Mouse (Mus musculus): Measurements from ENCODE around the gene Ppp1r21. TPM values are rescaled to one million over a fixed set of nuclear protein-coding genes. Genes with fewer than 3 reads are reported as not detected.

Ppp1r21 gene
- total RNA-seq, 1 experiment: 24.8 TPM

GRCm38 (mm10) chr17:88625931-88626330 is 96.0 kb downstream of the Ppp1r21 start:
- DNase-seq (ENCODE audit: low read depth, low spot score): no peak
- TF ChIP-seq ZC3H11A (IDR thresholded peaks at IDR 0.05; ENCODE audit: borderline replicate concordance, low read depth, low read length) (no peak), MAFK (IDR thresholded peaks at IDR 0.05; ENCODE audit: insufficient read depth, low read depth, low read length) (no peak), HCFC1 (IDR thresholded peaks at IDR 0.05; ENCODE audit: borderline replicate concordance, insufficient read depth, low read length) (no peak), ZNF384 (IDR thresholded peaks at IDR 0.05; ENCODE audit: low read depth, low read length) (no peak), CHD2 (IDR thresholded peaks at IDR 0.05; ENCODE audit: low read depth, low read length) (no peak)
- Histone ChIP-seq H3K4me3 (ENCODE audit: insufficient read depth in 1 of 2, low read depth in 1 of 2, low read length in 2 of 2, poor library complexity in 1 of 2, severe bottlenecking in 1 of 2) (peak overlapping the region; percentile 68 to 69; a peak in 3 of 4 replicates), H3K27ac (ENCODE audit: insufficient read depth, low read depth, low read length, poor library complexity, severe bottlenecking) (peak overlapping the region; percentile 6; the same call in 1 of the 2 replicates), H3K9ac (ENCODE audit: insufficient read depth, low read depth, low read length, poor library complexity, severe bottlenecking) (peak overlapping the region; percentile 73; the same call in 1 of the 2 replicates), H3K9me3 (ENCODE audit: control insufficient read depth, insufficient read depth, low read depth, low read length) (no peaks in the 10 kb centered on the region), H3K4me1 (ENCODE audit: control insufficient read depth in 2 of 2, insufficient read depth in 2 of 2, low read length in 2 of 2, poor library complexity in 1 of 2) (peaks cover 16 to 38% of the 10 kb centered on the region in 2 experiments), H3K36me3 (ENCODE audit: control insufficient read depth, insufficient read depth, low read length, poor library complexity, severe bottlenecking) (peaks cover 2% of the 10 kb centered on the region; the same call in 1 of the 2 replicates)
- in situ Hi-C loops (cut with MboI; ENCODE audit: low sequenced_read_pairs in 2 of 2, unreplicated experiment in 2 of 2): no loop called here

- no peak overlapping the region for H3K4me3 ChIP-seq (ENCODE audit: insufficient read depth in 1 of 2, low read depth in 1 of 2, low read length in 2 of 2, poor library complexity in 1 of 2, severe bottlenecking in 1 of 2)
- no peaks in the 10 kb centered on the region for H3K9me3 ChIP-seq (ENCODE audit: control insufficient read depth, insufficient read depth, low read depth, low read length)
- H3K9ac ChIP-seq (ENCODE audit: insufficient read depth, low read depth, low read length, poor library complexity, severe bottlenecking): no peak overlapping the region
- TF ChIP-seq MAFK (IDR thresholded peaks at IDR 0.05; ENCODE audit: insufficient read depth, low read depth, low read length) (no peak), HCFC1 (IDR thresholded peaks at IDR 0.05; ENCODE audit: borderline replicate concordance, insufficient read depth, low read length) (no peak), ZC3H11A (IDR thresholded peaks at IDR 0.05; ENCODE audit: borderline replicate concordance, low read depth, low read length) (no peak)
- peaks cover 16 to 38% of the 10 kb centered on the region in 2 experiments for H3K4me1 ChIP-seq (ENCODE audit: control insufficient read depth in 2 of 2, insufficient read depth in 2 of 2, low read length in 2 of 2, poor library complexity in 1 of 2)
- in situ Hi-C loops (cut with MboI; ENCODE audit: low sequenced_read_pairs in 2 of 2, unreplicated experiment in 2 of 2): no loop called here
- no peak for DNase-seq (ENCODE audit: low read depth, low spot score)
- H3K36me3 ChIP-seq (ENCODE audit: control insufficient read depth, insufficient read depth, low read length, poor library complexity, severe bottlenecking): peaks cover 2% of the 10 kb centered on the region; the same call in 1 of the 2 replicates
- H3K27ac ChIP-seq (ENCODE audit: insufficient read depth, low read depth, low read length, poor library complexity, severe bottlenecking): peak overlapping the region; percentile 56; the same call in 1 of the 2 replicates
Observed at GRCm38 (mm10) chr17:88626347-88626811, 96.5 kb downstream of the Ppp1r21 start.

- Histone ChIP-seq H3K4me3 (ENCODE audit: insufficient read depth in 1 of 2, low read depth in 1 of 2, low read length in 2 of 2, poor library complexity in 1 of 2, severe bottlenecking in 1 of 2) (0 out of 4 replicates have a peak overlapping the region, but pooled peaks of 1 of the 2 experiments have one; percentile 7), H3K4me1 (ENCODE audit: control insufficient read depth in 2 of 2, insufficient read depth in 2 of 2, low read length in 2 of 2, poor library complexity in 1 of 2) (peaks cover 16 to 38% of the 10 kb centered on the region in 2 experiments), H3K9ac (ENCODE audit: insufficient read depth, low read depth, low read length, poor library complexity, severe bottlenecking) (no peak overlapping the region), H3K9me3 (ENCODE audit: control insufficient read depth, insufficient read depth, low read depth, low read length) (no peaks in the 10 kb centered on the region), H3K27ac (ENCODE audit: insufficient read depth, low read depth, low read length, poor library complexity, severe bottlenecking) (peak overlapping the region; percentile 56; the same call in 1 of the 2 replicates), H3K36me3 (ENCODE audit: control insufficient read depth, insufficient read depth, low read length, poor library complexity, severe bottlenecking) (peaks cover 2% of the 10 kb centered on the region; the same call in 1 of the 2 replicates)
- TF ChIP-seq MAFK (IDR thresholded peaks at IDR 0.05; ENCODE audit: insufficient read depth, low read depth, low read length): no peak
- TF ChIP-seq CHD2 (IDR thresholded peaks at IDR 0.05; ENCODE audit: low read depth, low read length): no peak
- no peak for TF ChIP-seq ZC3H11A (IDR thresholded peaks at IDR 0.05; ENCODE audit: borderline replicate concordance, low read depth, low read length)
- no peak for DNase-seq (ENCODE audit: low read depth, low spot score)
- in situ Hi-C loops (cut with MboI; ENCODE audit: low sequenced_read_pairs in 2 of 2, unreplicated experiment in 2 of 2): no loop called here
Observed at GRCm38 (mm10) chr17:88627150-88627549, 97.2 kb downstream of the Ppp1r21 start.

- TF ChIP-seq MAFK (IDR thresholded peaks at IDR 0.05; ENCODE audit: insufficient read depth, low read depth, low read length) (no peak), ZC3H11A (IDR thresholded peaks at IDR 0.05; ENCODE audit: borderline replicate concordance, low read depth, low read length) (no peak), HCFC1 (IDR thresholded peaks at IDR 0.05; ENCODE audit: borderline replicate concordance, insufficient read depth, low read length) (no peak), CHD2 (IDR thresholded peaks at IDR 0.05; ENCODE audit: low read depth, low read length) (no peak), ZNF384 (IDR thresholded peaks at IDR 0.05; ENCODE audit: low read depth, low read length) (no peak)
- in situ Hi-C loops (cut with MboI; ENCODE audit: low sequenced_read_pairs in 2 of 2, unreplicated experiment in 2 of 2): no loop called here
- Histone ChIP-seq H3K9ac (ENCODE audit: insufficient read depth, low read depth, low read length, poor library complexity, severe bottlenecking) (no peak overlapping the region), H3K36me3 (ENCODE audit: control insufficient read depth, insufficient read depth, low read length, poor library complexity, severe bottlenecking) (peaks cover 2% of the 10 kb centered on the region; the same call in 1 of the 2 replicates), H3K9me3 (ENCODE audit: control insufficient read depth, insufficient read depth, low read depth, low read length) (no peaks in the 10 kb centered on the region), H3K4me3 (ENCODE audit: insufficient read depth in 1 of 2, low read depth in 1 of 2, low read length in 2 of 2, poor library complexity in 1 of 2, severe bottlenecking in 1 of 2) (peak overlapping the region in 1 of 2 experiments; percentile 2; a peak in 2 of 4 replicates), H3K27ac (ENCODE audit: insufficient read depth, low read depth, low read length, poor library complexity, severe bottlenecking) (no peak overlapping the region; the same call in 1 of the 2 replicates), H3K4me1 (ENCODE audit: control insufficient read depth in 2 of 2, insufficient read depth in 2 of 2, low read length in 2 of 2, poor library complexity in 1 of 2) (peaks cover 16 to 38% of the 10 kb centered on the region in 2 experiments)
- DNase-seq (ENCODE audit: low read depth, low spot score): no peak
Observed at GRCm38 (mm10) chr17:88628676-88629380, 98.9 kb downstream of the Ppp1r21 start.
